Mouse (Mus musculus): ENCODE measurements around the gene Htra3.

GRCm38 (mm10) chr5:35701042-35701441 lies 21.5 kb upstream of the Htra3 start:
- TF ChIP-seq EP300 (IDR thresholded peaks at IDR 0.05) (no peak), CTCF (IDR thresholded peaks at IDR 0.05) (peak; percentile 91)

All from lung, postnatal 0 days (tissue).